Mouse (Mus musculus): ENCODE results near the gene Krtap9-3.

The Krtap9-3 gene

GRCm38 (mm10) chr11:99562580-99562979 lies 35.3 kb downstream of the Krtap9-3 start:
- DNase-seq = no peak

GRCm38 (mm10) chr11:99559366-99559765 lies 38.5 kb downstream of the Krtap9-3 start, which contains the start of gene Gm11939:
Gm11939 (minus strand) TSS chr11:99559466.
- DNase-seq = no peak

DNA sequence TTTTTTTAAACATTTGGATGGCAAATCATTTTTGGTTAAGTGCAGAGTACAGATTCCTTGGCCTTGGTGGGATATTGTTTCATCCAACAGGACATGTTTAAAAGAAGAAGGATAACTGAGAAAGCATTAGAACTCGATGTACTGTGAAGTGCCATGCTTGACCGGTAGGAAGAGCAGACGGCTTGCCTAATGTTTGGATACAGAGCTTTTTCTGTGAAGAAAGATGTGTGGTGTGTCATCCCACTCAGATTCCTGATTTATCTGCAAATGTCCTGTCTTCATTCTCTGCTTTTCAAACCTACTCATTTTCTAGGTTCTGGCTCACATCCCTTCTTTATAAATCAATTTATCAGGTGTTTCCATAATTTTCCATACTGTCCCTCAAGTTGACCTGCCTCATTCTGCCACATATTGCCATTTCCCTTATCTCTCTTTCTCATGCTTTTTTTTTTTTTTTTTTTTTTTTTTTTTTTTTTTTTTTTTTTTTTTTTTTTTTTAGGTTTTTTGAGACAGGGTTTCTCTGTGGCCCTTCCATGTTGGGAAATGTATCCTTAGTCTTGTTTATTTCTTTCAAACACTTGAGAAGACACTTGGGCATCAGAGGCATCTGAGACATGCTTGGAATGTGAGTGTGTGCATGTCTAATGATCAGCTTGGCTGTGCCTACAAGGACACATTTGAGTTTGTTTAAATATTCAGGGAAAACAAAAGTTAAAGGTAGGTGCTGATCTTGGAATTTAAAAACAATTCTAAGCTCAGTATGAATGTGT lies 39.7 kb downstream of the Krtap9-3 start:
- DNase-seq = no peak

GRCm38 (mm10) chr11:99556753-99557152 lies 41.2 kb downstream of the Krtap9-3 start, which contains the start of gene Krtap3-2:
Krtap3-2 (minus strand) TSS chr11:99556853.
- DNase-seq = no peak

GRCm38 (mm10) chr11:99556195-99556594 lies 41.7 kb downstream of the Krtap9-3 start:
- DNase-seq = no peak

DNA sequence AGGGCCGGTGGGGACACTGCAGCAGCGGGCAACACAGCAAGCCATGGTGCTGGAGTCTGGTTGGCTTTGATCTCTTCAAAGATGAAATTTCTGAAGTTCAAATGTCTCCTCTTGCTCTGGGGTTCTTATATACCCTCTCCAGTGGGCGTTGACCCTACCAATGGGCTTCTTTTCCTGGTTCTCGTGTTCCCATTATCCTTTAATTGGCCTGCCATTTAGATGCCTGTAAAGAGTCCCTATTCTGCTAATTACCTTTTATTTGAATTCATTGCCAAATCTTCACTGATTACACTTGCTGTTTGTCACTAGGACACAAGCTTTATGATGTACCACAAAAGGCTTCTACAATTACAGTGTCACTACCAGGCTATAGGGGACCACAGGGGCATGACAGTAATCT lies 47.1 kb downstream of the Krtap9-3 start, which contains the start of gene Krtap3-3:
Gene Krtap3-3, minus strand, starts transcription at position 101 of the 400 bp plus-strand sequence.
- DNase-seq = no peak

DNA sequence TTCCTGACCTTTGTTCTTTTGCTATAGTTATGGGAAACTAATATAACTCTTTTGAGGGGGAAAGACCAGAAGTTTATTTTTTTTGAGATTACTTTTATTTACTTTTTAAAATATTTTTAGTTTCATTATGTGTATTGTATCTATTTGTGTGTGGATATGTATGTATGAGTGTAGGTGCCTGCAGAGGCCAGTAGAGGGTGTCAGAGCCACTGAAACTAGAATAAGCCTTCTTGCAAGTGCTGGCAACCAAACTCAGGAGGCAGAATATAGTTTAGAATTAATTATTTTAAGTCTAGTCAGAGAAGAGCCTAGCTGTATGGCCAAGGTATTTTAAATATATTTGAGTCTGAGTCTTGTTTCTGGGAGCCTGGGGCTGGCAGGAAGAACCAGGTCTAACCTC lies 50.0 kb downstream of the Krtap9-3 start:
- DNase-seq = no peak
